Mouse (Mus musculus): ENCODE measurements around the gene Tnni3k. TPM values are rescaled to one million over a fixed set of nuclear protein-coding genes. Genes with fewer than 3 reads are reported as not detected.

Gene Tnni3k
- polyA plus RNA-seq, 1 experiment: not detected

DNA sequence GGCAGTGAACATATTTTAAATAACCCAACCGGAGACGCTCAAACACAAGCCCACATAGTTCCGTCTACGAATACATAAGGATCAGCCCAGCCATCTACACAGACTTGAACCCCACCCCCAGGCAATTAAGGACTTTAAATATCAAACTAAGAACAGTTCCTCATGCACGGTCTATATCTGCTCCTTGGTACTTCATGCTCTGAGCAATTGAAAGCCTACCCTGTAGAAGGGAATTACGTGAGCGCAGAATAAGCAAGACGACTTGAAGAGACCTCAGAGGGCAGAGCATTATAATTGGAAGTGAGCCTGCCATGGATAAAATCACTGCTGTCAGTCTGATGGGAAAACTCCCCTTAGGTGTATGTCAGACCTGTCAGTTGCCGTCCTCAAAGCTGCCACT is 268.9 kb downstream of the Tnni3k start:
- H3K27ac ChIP-seq (replicated peaks; ENCODE audit: low read depth, low read length): no peak overlapping the region
- no peaks in the 10 kb centered on the region for H3K4me1 ChIP-seq (ENCODE audit: control insufficient read depth, insufficient read depth, insufficient read length, low read length)
- H3K4me3 ChIP-seq (ENCODE audit: insufficient read depth, low read depth, low read length): no peak overlapping the region

GRCm38 (mm10) chr3:154778836-154779595 is 276.2 kb downstream of the Tnni3k start:
- H3K27ac ChIP-seq (replicated peaks; ENCODE audit: low read depth, low read length): no peak overlapping the region
- H3K4me3 ChIP-seq (ENCODE audit: insufficient read depth, low read depth, low read length): no peak overlapping the region
- H3K4me1 ChIP-seq (ENCODE audit: control insufficient read depth, insufficient read depth, insufficient read length, low read length): no peaks in the 10 kb centered on the region

DNA sequence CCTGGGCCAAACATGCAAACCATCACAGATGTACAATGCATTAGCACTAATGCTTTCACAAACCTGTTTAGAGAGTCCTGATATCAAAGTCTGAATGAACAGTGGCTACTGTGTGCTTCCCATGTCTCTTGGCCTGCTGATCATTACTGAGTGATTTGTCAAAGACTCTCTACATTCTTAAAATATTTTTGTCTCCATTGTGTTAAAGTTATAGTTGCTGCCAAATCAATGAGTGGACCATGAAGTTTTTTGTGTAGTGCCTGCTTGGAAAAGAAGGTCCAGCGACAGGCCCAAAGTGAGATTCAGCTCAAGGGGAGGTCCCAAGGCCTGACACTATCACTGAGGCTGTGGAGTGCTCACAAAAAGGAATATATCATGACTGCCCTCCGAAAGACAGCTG is 283.6 kb downstream of the Tnni3k start:
- Histone ChIP-seq H3K4me3 (ENCODE audit: insufficient read depth, low read depth, low read length) (no peak overlapping the region), H3K27ac (replicated peaks; ENCODE audit: low read depth, low read length) (no peak overlapping the region)

DNA sequence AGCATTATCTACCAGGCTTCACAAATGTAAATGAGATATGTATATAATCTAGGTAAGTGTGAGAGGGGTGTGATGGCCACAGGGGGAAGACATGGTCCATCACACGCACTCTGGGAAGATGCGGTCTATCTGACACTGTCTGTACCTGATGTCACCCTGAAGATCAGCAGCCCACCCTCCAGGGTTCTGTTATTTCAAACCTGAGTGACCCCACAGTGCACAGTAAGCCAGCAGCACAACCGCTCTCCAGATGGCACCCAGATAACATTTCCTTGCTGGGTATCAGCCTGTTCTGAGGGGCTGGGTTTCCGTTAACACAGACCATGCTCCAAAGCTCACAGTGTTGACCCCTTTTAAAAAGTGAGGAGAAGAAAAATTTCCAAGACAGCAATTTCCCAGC is 288.9 kb downstream of the Tnni3k start:
- no peaks in the 10 kb centered on the region for H3K4me1 ChIP-seq (ENCODE audit: control insufficient read depth, insufficient read depth, insufficient read length, low read length)
- H3K4me3 ChIP-seq (ENCODE audit: insufficient read depth, low read depth, low read length): no peak overlapping the region
- no peak overlapping the region for H3K27ac ChIP-seq (replicated peaks; ENCODE audit: low read depth, low read length)

More for the DNA sequence above, 283.6 kb downstream of the Tnni3k start:
- no peaks in the 10 kb centered on the region for H3K4me1 ChIP-seq (ENCODE audit: control insufficient read depth, insufficient read depth, insufficient read length, low read length)

DNA sequence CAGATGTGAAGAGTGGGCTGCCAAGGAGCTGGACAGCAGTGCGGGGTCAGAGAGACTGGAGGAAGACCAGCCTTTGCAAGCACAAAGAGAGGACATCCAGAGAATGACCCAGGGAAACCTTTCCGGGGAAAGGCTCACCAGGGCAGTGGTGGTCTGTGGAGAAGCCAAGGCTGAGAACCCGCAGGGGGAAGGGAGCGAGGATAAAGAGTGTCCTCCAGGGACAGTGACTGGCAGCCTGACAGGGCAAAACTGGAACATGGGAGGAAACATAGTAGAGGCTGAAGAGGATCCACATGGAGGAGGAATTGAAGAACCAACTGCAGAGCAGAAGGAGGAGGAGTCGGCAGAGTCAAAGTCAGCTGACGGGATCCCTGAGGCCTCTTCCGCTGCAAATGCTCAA is 291.1 kb downstream of the Tnni3k start:
- no peak overlapping the region for H3K27ac ChIP-seq (replicated peaks; ENCODE audit: low read depth, low read length)
- H3K4me3 ChIP-seq (ENCODE audit: insufficient read depth, low read depth, low read length): no peak overlapping the region

DNA sequence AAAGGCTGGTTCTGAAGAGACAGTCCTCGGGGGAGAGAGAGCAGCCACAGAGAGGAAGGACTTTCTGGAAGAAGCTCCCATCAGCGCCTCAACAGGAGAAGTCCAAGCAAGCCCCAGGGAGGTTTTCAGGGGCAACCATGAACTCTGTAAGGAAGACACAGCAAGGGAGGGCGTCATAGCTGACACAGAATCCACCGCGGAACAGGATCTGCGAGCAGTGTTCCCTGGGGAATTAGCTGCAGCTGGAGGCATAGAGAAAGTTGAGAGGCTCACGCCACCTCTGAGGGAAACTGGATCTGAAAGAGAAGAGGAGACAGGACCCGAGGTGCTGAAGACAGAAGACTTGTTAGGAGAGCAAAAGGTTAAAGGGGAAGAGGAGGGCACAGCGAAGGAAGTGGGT is 291.8 kb downstream of the Tnni3k start:
- H3K4me1 ChIP-seq (ENCODE audit: control insufficient read depth, insufficient read depth, insufficient read length, low read length): no peaks in the 10 kb centered on the region
- H3K4me3 ChIP-seq (ENCODE audit: insufficient read depth, low read depth, low read length): no peak overlapping the region
- no peak overlapping the region for H3K27ac ChIP-seq (replicated peaks; ENCODE audit: low read depth, low read length)

More for the DNA sequence above, 291.1 kb downstream of the Tnni3k start:
- H3K4me1 ChIP-seq (ENCODE audit: control insufficient read depth, insufficient read depth, insufficient read length, low read length): no peaks in the 10 kb centered on the region

DNA sequence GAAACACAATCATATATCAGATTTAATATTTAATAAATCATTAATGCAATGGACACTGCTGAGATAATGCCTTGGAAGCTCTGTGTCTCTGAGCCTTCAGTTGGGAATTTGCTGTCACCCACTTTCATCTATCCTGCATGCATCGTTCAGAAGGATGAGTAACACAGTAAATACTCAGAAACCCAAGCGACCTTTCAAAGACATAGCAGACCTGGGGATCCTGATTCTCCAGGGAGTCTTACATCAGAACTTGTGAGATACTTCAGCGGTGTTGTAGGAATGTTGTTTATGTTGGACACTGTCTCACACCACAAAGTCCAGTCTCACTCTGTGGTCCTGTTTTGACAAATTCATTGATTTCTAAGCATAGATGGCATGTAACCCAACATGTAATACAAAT is 294.1 kb downstream of the Tnni3k start:
- Histone ChIP-seq H3K27ac (replicated peaks; ENCODE audit: low read depth, low read length) (no peak overlapping the region), H3K4me3 (ENCODE audit: insufficient read depth, low read depth, low read length) (no peak overlapping the region)

GRCm38 (mm10) chr3:154758089-154758488 is 297.1 kb downstream of the Tnni3k start:
- H3K4me1 ChIP-seq (ENCODE audit: control insufficient read depth, insufficient read depth, insufficient read length, low read length): peaks cover 3% of the 10 kb centered on the region
- no peak overlapping the region for H3K27ac ChIP-seq (replicated peaks; ENCODE audit: low read depth, low read length)
- no peak overlapping the region for H3K4me3 ChIP-seq (ENCODE audit: insufficient read depth, low read depth, low read length)

More for the DNA sequence above, 294.1 kb downstream of the Tnni3k start:
- no peaks in the 10 kb centered on the region for H3K4me1 ChIP-seq (ENCODE audit: control insufficient read depth, insufficient read depth, insufficient read length, low read length)

DNA sequence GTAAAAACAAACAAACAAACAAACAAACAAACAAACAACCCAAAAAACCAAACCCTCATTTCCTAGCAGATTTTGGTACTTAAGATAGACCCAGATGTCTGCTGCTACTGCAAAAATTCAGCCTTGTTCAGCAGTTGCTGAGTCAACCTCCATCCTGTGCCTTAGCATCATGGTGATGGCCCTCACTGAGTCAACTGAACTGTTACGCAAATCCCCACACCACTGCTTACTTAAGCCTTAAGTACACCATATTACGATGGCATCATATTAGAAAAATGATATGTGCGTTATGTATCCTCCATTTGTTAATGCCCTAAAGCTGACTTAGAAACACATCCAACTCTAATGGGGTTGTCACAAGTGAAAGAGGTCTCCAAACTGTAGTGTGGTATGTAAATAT is 300.0 kb downstream of the Tnni3k start:
- Histone ChIP-seq H3K4me1 (ENCODE audit: control insufficient read depth, insufficient read depth, insufficient read length, low read length) (peaks cover 3% of the 10 kb centered on the region), H3K27ac (replicated peaks; ENCODE audit: low read depth, low read length) (no peak overlapping the region), H3K4me3 (ENCODE audit: insufficient read depth, low read depth, low read length) (no peak overlapping the region)

GRCm38 (mm10) chr3:154754505-154754904 is 300.7 kb downstream of the Tnni3k start:
- H3K27ac ChIP-seq (replicated peaks; ENCODE audit: low read depth, low read length): no peak overlapping the region
- no peak overlapping the region for H3K4me3 ChIP-seq (ENCODE audit: insufficient read depth, low read depth, low read length)
- H3K4me1 ChIP-seq (ENCODE audit: control insufficient read depth, insufficient read depth, insufficient read length, low read length): peaks cover 3% of the 10 kb centered on the region

DNA sequence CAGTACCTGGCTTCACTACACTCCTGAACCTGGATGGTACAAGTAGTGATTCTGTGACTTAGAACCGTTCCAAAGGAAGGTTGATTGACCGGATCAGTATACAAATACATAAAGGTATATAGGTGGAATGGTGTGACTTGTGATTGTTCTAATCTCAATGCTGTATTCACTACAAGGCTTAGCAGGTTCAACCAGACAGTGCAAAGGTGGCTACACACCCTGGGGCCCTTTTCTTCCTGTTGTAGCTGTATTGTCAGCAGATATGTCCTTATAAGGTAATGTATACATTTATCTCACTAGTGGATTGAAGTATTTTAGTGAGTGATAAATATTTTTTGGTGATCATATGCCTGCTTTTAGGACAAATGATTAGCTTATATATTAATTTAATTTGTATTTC is 310.9 kb downstream of the Tnni3k start:
- no peak overlapping the region for H3K4me3 ChIP-seq (ENCODE audit: insufficient read depth, low read depth, low read length)
- H3K4me1 ChIP-seq (ENCODE audit: control insufficient read depth, insufficient read depth, insufficient read length, low read length): no peaks in the 10 kb centered on the region
- H3K27ac ChIP-seq (replicated peaks; ENCODE audit: low read depth, low read length): no peak overlapping the region

DNA sequence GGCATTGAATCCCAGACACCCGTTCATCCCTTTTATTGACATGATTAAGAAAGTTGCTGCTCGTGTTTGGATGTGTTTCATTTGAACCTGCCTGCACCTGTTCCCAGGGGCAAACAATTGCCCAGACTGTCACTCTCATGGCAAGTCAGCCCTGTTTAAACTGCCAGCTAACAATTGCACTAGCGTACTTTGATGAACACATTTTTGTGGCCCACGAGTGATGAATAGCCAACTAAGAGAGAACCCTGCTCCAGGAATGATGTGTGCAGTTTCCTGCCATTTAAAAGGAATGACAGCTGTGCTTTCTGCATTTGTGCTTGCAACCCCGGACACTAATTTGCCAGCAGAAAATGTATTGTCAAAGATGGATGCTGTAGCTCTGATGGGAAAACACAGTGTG is 312.3 kb downstream of the Tnni3k start:
- H3K4me1 ChIP-seq (ENCODE audit: control insufficient read depth, insufficient read depth, insufficient read length, low read length): no peaks in the 10 kb centered on the region
- H3K27ac ChIP-seq (replicated peaks; ENCODE audit: low read depth, low read length): no peak overlapping the region
- no peak overlapping the region for H3K4me3 ChIP-seq (ENCODE audit: insufficient read depth, low read depth, low read length)

- Histone ChIP-seq H3K4me1 (ENCODE audit: control insufficient read depth, insufficient read depth, insufficient read length, low read length) (no peaks in the 10 kb centered on the region), H3K4me3 (ENCODE audit: insufficient read depth, low read depth, low read length) (no peak overlapping the region), H3K27ac (replicated peaks; ENCODE audit: low read depth, low read length) (no peak overlapping the region)
Observed at GRCm38 (mm10) chr3:154741496-154741895, 313.7 kb downstream of the Tnni3k start.
